Mouse (Mus musculus) Patski (cell line): ENCODE data around the gene Bach1. TPM values are rescaled to one million over a fixed set of nuclear protein-coding genes. Genes with fewer than 3 reads are reported as not detected.

ENCODE experiments used
- ATAC-seq: fragments of 100-300 bp; one replicate; pipeline ENCODE4 v1.8.0; 2021
- CTCF ChIA-PET: fragments of 350-600 bp; sonication (Branson Sonifier 250); formaldehyde crosslinking; loops from one replicate; lab custom pipeline; 2022; ENCODE audit warnings: inconsistent platforms; lab: Charles Lee
- POLR2A ChIA-PET: fragments of 350-600 bp; sonication (Branson Sonifier 250); formaldehyde crosslinking; loops from one replicate; lab custom pipeline; 2022; ENCODE audit warnings: antibody characterized with exemption, inconsistent platforms; lab: Charles Lee
- DNase-seq: peaks from one replicate; pipeline ENCODE4 v3.0.0-alpha.2; 2011; ENCODE audit warnings: low read depth, low spot score
- H3K27me3 ChIP-seq: fragments of 371-371 bp; one replicate; pipeline ENCODE4 v1.5.1; 2021
- CTCF ChIP-seq: fragments of 100-300 bp; IDR thresholded peaks from one replicate; pipeline ENCODE4 v1.5.1; 2021
- in situ Hi-C: fragments of 300-500 bp; cut with MboI; formaldehyde crosslinking; loops from 3 replicates; pipeline ENCODE4 v1.11.1; 2018; ENCODE audit warnings: low pct_unique_long_range_greater_than_20kb, mixed read lengths
- polyA plus RNA-seq: library from polyadenylated mRNA; unstranded; gene quantifications from one replicate; pipeline ENCODE4 v1.2.3, GENCODE M21; 2021

The Bach1 gene
- polyA plus RNA-seq, 1 experiment from 2014 or later: 12.9 TPM

DNA sequence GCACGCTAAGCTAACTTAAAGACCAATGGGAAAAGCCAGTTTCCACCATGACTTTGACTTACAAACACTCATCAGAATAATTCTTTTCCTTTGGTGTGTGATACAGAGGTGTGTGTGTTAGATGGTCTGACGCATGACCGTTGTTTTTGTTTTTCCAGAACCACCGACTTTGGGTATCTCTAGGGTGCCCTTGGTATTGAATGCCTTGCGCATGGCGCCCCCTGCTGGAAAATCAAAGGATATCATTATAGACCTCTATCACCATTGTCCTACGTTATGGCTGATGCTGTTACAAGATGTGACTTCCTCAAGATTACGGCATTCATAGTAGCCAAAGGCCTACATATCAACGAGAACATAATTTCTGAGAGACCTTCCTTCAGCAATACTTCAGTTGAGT, 56.1 kb downstream of the Bach1 start:
- TF ChIP-seq CTCF: peak; percentile 83
- no peaks in the 10 kb centered on the region for H3K27me3 ChIP-seq
- DNase-seq (no peak), ATAC-seq (peak; percentile 85)
- in situ Hi-C loops: loop anchor here (5.0 kb wide), 1 partner anchor 253 kb away; no protein-coding TSS in a partner anchor
- CTCF ChIA-PET: interaction anchor here (0.8 to 1.7 kb wide), 2 partner anchors 17 to 237 kb away, joined by 3 to 4 read pairs; no protein-coding TSS in a partner anchor
- POLR2A ChIA-PET: no interaction called here

DNA sequence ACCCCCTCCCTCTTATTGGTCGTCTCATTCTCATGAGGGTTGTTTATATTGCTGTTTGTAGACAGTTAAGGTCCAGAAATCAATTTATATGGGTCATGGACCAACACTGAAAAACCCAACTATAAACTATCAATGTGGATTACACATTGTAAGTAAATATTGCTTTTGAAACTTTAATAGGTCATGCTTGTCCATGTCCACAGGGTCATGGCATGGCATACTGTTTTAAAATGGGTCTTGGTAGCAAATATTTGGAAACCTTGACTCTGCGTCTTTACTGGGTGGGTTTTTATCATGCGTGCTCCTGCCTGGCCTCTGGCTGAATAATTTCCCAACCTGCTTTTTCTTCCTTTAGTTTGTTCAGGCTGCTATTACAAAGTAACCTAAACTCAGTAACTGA, 57.2 kb downstream of the Bach1 start:
- H3K27me3 ChIP-seq: no peaks in the 10 kb centered on the region
- TF ChIP-seq CTCF: no peak
- in situ Hi-C loops: no loop called here
- CTCF ChIA-PET: interaction anchor here (1.6 to 1.7 kb wide), 2 partner anchors 9 to 18 kb away, joined by 4 read pairs; no protein-coding TSS in a partner anchor
- POLR2A ChIA-PET: no interaction called here
- no peak for ATAC-seq
- DNase-seq: no peak

DNA sequence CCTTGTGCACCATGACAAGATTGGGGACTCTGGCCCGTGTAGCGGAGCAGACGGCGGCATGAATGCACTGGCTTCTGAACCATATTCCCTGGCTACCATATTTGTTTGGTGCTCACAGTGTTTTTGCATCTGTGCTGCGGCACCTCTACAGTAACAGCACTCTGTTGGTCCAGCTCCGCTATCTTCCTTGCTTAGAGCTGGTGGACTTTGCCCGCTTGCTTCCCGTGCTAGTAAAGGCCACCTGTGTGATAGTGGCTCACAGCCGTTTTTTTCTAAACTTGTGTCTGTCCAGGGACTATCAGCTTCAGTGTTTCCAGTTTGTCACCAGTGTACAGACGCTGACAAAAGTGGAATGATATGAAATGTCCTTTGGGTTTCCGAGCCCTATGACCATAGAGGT, 59.3 kb downstream of the Bach1 start:
- TF ChIP-seq CTCF: no peak
- ChIA-PET CTCF (no interaction called here), POLR2A (no interaction called here)
- in situ Hi-C loops: no loop called here
- H3K27me3 ChIP-seq: no peaks in the 10 kb centered on the region
- no peak for DNase-seq
- no peak for ATAC-seq

DNA sequence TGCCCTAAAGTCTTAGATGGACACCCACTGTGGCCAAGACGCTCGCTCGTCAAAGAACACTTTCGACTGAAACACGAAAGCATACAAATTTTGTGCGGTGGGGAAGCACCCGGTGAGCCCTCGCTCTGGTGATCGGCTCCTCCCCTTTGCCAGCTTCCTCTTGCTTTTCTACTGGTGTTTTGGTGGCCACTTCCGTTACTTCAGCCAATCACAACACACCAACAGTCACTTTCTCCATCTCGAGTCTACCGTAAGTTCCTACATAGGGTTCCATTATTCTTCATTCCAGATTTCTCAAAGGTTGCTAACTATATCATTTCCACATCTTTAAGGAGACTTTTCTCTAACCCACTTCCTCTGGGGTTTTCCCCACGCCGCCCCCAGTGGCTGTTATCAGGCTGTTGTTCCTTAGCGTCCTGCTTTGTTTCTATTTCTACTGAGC, 65.9 kb downstream of the Bach1 start:
- in situ Hi-C loops: no loop called here
- DNase-seq (no peak), ATAC-seq (no peak)
- no peaks in the 10 kb centered on the region for H3K27me3 ChIP-seq
- TF ChIP-seq CTCF: no peak
- ChIA-PET POLR2A (no interaction called here), CTCF (no interaction called here)

DNA sequence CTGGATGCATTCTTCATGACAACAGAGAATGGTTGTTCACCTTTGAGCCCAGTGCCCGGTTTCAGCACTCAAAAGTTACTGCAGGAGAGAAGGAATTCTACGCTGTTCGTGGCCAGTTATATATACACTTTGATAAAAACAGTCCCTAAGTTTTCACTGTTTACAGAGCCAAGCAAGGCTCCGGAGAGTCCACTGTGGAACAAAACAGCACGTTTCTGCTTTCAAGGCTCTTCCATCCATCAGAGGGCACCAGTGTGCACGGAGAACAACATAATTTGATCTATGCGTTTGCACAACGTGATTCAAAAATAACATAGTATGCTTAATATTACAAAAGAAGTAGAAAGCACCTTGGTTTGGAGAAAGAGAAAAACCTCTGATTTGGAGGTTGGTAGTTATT, 67.2 kb downstream of the Bach1 start:
- CTCF ChIA-PET: no interaction called here
- no peak for DNase-seq
- no peak for ATAC-seq
- in situ Hi-C loops: no loop called here
- peak; percentile 31 for TF ChIP-seq CTCF
- H3K27me3 ChIP-seq: no peaks in the 10 kb centered on the region
- POLR2A ChIA-PET: no interaction called here

DNA sequence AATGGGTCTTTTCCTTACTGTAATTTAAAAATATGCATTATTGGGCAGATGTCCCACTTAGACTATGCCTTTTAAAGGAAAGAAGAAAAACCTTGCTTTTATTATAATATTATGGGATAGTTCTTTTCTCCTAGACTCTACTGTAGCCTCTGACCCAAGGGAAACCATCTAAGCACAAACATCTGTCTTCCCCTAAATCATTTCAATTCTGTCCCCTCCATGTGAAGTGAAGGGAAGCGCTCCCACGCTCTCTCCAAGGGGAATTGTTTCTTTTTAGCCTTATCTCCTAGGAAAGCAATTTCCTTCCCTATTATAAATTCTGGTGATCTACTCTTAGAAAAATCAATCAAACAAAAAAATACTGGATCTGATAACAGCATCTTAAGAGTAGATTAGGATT, 71.8 kb downstream of the Bach1 start:
- ChIA-PET POLR2A (no interaction called here), CTCF (no interaction called here)
- in situ Hi-C loops: no loop called here
- DNase-seq: no peak
- TF ChIP-seq CTCF: no peak
- H3K27me3 ChIP-seq: no peaks in the 10 kb centered on the region
- no peak for ATAC-seq

DNA sequence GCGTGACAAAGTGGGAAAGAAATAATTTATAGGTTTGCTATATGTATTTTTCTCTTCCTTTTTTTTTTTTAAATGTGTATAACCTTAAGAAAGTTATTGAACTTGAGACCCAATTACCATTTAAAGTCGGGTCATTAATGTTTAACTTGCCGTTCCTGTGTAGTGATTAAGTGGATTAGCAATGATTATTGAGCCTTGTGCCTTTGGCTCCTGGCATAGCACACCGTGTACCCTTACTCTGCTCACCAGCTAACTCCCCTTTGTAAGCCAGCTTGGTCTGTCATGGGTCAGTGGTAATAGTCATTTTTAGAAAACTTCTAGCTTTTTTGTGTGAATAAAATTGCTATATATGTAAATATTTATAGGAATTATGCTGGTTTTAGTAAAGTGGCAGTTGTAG, 73.2 kb downstream of the Bach1 start:
- in situ Hi-C loops: no loop called here
- no peak for DNase-seq
- no peak for TF ChIP-seq CTCF
- POLR2A ChIA-PET: no interaction called here
- CTCF ChIA-PET: no interaction called here
- no peak for ATAC-seq
- no peaks in the 10 kb centered on the region for H3K27me3 ChIP-seq

DNA sequence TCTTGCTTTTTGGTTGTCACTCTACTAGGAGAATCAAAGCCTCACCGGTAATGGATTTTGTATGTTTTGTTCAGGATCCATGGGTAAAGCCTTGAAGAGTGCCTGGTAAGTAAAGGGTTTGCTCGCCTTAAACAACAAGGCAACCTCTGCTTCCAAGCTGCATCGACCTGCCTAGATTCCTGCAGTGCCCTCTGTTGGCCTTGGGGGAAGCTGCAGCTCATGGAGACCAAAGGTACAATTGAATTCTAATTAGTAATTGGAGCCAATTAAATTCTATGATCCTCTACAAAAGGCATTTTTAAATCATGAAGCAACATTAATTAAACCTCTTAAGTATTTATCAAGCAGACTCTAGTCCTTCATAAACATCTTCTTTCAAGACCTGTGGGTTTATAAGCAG, 75.7 kb downstream of the Bach1 start:
- ATAC-seq: no peak
- TF ChIP-seq CTCF: peak; percentile 43

DNA sequence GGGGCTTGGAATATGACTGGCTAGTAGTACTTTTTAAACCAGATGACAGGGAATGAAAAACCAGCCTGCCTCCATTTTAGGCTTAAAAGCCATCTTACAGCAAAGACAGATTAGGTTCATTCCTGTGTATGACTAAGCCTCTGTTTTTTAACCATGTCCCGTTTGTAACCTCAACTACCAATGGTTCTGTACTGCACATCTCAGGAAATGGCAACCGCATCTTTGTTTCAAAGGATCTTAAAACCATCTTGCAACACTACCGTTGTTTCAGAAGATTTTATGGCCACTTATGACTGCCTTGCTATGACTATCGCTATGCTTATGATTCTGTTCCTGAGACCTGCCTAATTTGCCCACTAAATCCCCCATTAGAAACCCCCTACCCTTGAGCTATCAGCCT, 78.6 kb downstream of the Bach1 start:
- ATAC-seq (no peak), DNase-seq (no peak)
- no peak for TF ChIP-seq CTCF
- no peaks in the 10 kb centered on the region for H3K27me3 ChIP-seq
- in situ Hi-C loops: no loop called here
- CTCF ChIA-PET: no interaction called here
- POLR2A ChIA-PET: no interaction called here

More for the DNA sequence above, 75.7 kb downstream of the Bach1 start:
- H3K27me3 ChIP-seq: no peaks in the 10 kb centered on the region
- CTCF ChIA-PET: no interaction called here
- no peak for DNase-seq
- POLR2A ChIA-PET: interaction anchor here (0.7 kb wide), 2 partner anchors 52 to 150 kb away, joined by 3 to 7 read pairs; no protein-coding TSS in a partner anchor
- in situ Hi-C loops: no loop called here

DNA sequence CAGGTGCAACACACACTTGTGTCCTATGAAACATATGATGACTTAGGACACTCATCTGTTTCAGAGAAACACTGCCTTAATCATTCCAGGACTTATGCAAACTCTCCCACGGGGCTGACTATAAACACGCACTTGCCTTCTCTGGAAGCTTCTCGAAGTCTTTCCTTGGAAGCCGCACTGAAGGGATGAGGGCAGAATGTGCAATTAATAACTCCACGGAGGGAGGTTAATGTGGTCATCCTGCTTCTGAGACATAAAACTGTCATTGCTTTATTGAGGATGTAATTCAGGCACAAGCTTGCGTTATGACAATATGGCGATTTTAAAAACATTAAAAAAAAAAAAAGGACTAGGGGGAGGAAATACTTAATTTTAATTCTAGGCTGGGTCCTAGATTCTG, 82.9 kb downstream of the Bach1 start:
- POLR2A ChIA-PET: no interaction called here
- CTCF ChIA-PET: no interaction called here
- in situ Hi-C loops: no loop called here
- H3K27me3 ChIP-seq: no peaks in the 10 kb centered on the region
- ATAC-seq: no peak
- no peak for DNase-seq
- no peak for TF ChIP-seq CTCF

Other genes starting within 250 kb of the Bach1 start
- 60.8 TPM for gene Usp16, start 244.2 kb upstream of the Bach1 start, polyA plus RNA-seq
- gene Cct8, start 203.1 kb upstream of the Bach1 start, polyA plus RNA-seq: 300 TPM
- gene Map3k7cl, start 145.6 kb upstream of the Bach1 start, polyA plus RNA-seq: 24.8 TPM